Mouse (Mus musculus): Measurements from ENCODE around the gene Grk3. TPM values are rescaled to one million over a fixed set of nuclear protein-coding genes. Genes with fewer than 3 reads are reported as not detected.

Grk3 gene
- polyA plus RNA-seq, 1 experiment from 2014 or later, result 9.9 TPM

GRCm38 (mm10) chr5:112999227-112999626, 16.4 kb downstream of the Grk3 start:
- ATAC-seq (ENCODE audit: low FRiP score, low TSS enrichment), result no peak
- H3K27ac ChIP-seq (ENCODE audit: low read depth, low read length), result no peak overlapping the region
- WGBS, result 82% methylated on average over 8 of the region's 8 CpGs
- H3K4me3 ChIP-seq (ENCODE audit: low read length), result no peak overlapping the region
- H3K27me3 ChIP-seq (ENCODE audit: control insufficient read depth, insufficient read depth, low read length), result no peaks in the 10 kb centered on the region
- H3K9ac ChIP-seq (ENCODE audit: low read depth, low read length), result no peak overlapping the region
- H3K36me3 ChIP-seq (ENCODE audit: control insufficient read depth, insufficient read depth, low read length), result no peaks in the 10 kb centered on the region
- H3K4me1 ChIP-seq (ENCODE audit: control insufficient read depth, insufficient read depth, low read length), result 0 out of 2 replicates have a peak, but pooled peaks cover 5% of the 10 kb centered on the region
- 0 out of 2 replicates have a peak, but pooled peaks cover 2% of the 10 kb centered on the region for H3K9me3 ChIP-seq (ENCODE audit: control insufficient read depth, low read length)
- no peak overlapping the region for H3K4me2 ChIP-seq (replicated peaks; ENCODE audit: low read depth, low read length)

- H3K36me3 ChIP-seq (ENCODE audit: control insufficient read depth, insufficient read depth, low read length), result no peaks in the 10 kb centered on the region
- H3K4me3 ChIP-seq (ENCODE audit: low read length), result no peak overlapping the region
- 43% methylated on average over 5 of the region's 5 CpGs for WGBS
- no peak overlapping the region for H3K9ac ChIP-seq (ENCODE audit: low read depth, low read length)
- H3K27me3 ChIP-seq (ENCODE audit: control insufficient read depth, insufficient read depth, low read length), result no peaks in the 10 kb centered on the region
- no peak overlapping the region for H3K4me2 ChIP-seq (replicated peaks; ENCODE audit: low read depth, low read length)
- 0 out of 2 replicates have a peak, but pooled peaks cover 2% of the 10 kb centered on the region for H3K9me3 ChIP-seq (ENCODE audit: control insufficient read depth, low read length)
- no peak overlapping the region for H3K27ac ChIP-seq (ENCODE audit: low read depth, low read length)
- 0 out of 2 replicates have a peak, but pooled peaks have one; percentile 24 for ATAC-seq (ENCODE audit: low FRiP score, low TSS enrichment)
- H3K4me1 ChIP-seq (ENCODE audit: control insufficient read depth, insufficient read depth, low read length), result 0 out of 2 replicates have a peak, but pooled peaks cover 5% of the 10 kb centered on the region
These were observed 17.9 kb downstream of the Grk3 start for GRCm38 (mm10) chr5:112997516-112998186.

DNA sequence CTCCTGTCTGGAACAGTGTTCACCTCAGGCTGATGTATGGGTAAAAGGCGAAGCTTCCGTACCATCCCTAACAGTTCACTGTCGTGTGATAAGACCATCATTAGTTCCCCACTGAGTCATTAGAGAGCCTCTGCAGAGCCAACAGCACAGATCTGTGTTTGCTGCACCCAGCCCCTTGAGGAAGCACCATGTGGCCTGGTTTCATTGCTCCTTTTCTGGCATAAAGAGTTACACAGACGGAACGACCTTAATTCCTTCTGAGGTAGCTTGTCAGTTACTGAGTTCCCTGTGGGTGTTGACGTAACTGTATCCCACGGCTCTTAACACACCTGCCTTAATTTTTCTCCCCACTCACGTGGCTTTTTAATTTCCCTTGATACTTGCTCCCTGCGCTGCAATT, 24.3 kb downstream of the Grk3 start:
- no peaks in the 10 kb centered on the region for H3K36me3 ChIP-seq (ENCODE audit: control insufficient read depth, insufficient read depth, low read length)
- 75% methylated on average over 9 of the region's 9 CpGs for WGBS
- H3K4me2 ChIP-seq (replicated peaks; ENCODE audit: low read depth, low read length), result no peak overlapping the region
- H3K9ac ChIP-seq (ENCODE audit: low read depth, low read length), result no peak overlapping the region
- ATAC-seq (ENCODE audit: low FRiP score, low TSS enrichment), result no peak
- H3K27me3 ChIP-seq (ENCODE audit: control insufficient read depth, insufficient read depth, low read length), result no peaks in the 10 kb centered on the region
- no peak overlapping the region for H3K27ac ChIP-seq (ENCODE audit: low read depth, low read length)
- no peaks in the 10 kb centered on the region for H3K4me1 ChIP-seq (ENCODE audit: control insufficient read depth, insufficient read depth, low read length)
- H3K9me3 ChIP-seq (ENCODE audit: control insufficient read depth, low read length), result 0 out of 2 replicates have a peak, but pooled peaks cover 2% of the 10 kb centered on the region
- no peak overlapping the region for H3K4me3 ChIP-seq (ENCODE audit: low read length)

DNA sequence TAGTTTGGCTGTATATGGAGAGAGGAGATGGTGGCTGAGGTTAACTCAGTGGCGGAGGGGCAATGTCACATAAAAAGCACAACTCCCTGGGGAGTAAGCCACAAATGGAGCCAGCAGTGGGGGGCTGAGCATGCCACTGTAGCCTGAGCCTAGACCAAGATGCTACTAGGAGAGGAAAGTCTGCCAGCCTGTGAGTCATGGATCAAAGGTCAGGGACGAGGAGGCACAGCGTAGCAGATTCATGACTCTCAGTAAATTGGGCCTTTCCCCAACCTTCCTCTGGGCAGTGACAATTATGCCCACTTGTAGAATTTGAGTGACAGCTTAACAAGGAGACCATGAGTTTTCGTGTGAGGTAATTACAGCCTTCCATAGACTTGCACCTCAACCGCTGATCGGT, 33.7 kb downstream of the Grk3 start:
- no peaks in the 10 kb centered on the region for H3K9me3 ChIP-seq (ENCODE audit: control insufficient read depth, low read length)
- no peak for ATAC-seq (ENCODE audit: low FRiP score, low TSS enrichment)
- WGBS, result 47% methylated on average over 6 of the region's 6 CpGs
- H3K9ac ChIP-seq (ENCODE audit: low read depth, low read length), result no peak overlapping the region
- H3K4me1 ChIP-seq (ENCODE audit: control insufficient read depth, insufficient read depth, low read length), result no peaks in the 10 kb centered on the region
- H3K4me3 ChIP-seq (ENCODE audit: low read length), result no peak overlapping the region
- H3K4me2 ChIP-seq (replicated peaks; ENCODE audit: low read depth, low read length), result no peak overlapping the region
- H3K27ac ChIP-seq (ENCODE audit: low read depth, low read length), result no peak overlapping the region
- 0 out of 2 replicates have a peak, but pooled peaks cover 3% of the 10 kb centered on the region for H3K36me3 ChIP-seq (ENCODE audit: control insufficient read depth, insufficient read depth, low read length)
- no peaks in the 10 kb centered on the region for H3K27me3 ChIP-seq (ENCODE audit: control insufficient read depth, insufficient read depth, low read length)

DNA sequence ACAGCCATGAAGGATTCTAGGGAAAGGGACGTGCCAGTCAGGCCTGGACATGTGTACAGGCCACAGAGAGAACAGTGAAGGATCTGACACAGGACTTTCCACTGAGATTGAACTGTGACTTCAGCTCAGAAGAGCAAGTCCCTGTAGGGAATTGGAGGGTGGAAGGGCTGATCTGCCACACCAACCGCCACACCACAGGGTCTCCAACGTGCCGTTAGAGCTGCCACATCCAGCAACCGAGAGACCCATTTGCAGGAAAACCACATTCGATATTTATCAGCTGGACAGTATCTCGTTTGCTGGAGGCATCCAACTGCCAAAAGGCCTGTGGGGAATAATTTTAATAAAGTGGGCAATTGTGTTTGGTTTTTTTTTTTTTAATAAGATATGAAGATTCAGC, 35.9 kb downstream of the Grk3 start:
- Histone ChIP-seq H3K27me3 (ENCODE audit: control insufficient read depth, insufficient read depth, low read length) (no peaks in the 10 kb centered on the region), H3K4me3 (ENCODE audit: low read length) (no peak overlapping the region), H3K4me2 (replicated peaks; ENCODE audit: low read depth, low read length) (no peak overlapping the region), H3K9me3 (ENCODE audit: control insufficient read depth, low read length) (no peaks in the 10 kb centered on the region), H3K9ac (ENCODE audit: low read depth, low read length) (no peak overlapping the region), H3K27ac (ENCODE audit: low read depth, low read length) (no peak overlapping the region), H3K36me3 (ENCODE audit: control insufficient read depth, insufficient read depth, low read length) (0 out of 2 replicates have a peak, but pooled peaks cover 3% of the 10 kb centered on the region), H3K4me1 (ENCODE audit: control insufficient read depth, insufficient read depth, low read length) (no peaks in the 10 kb centered on the region)
- no peak for ATAC-seq (ENCODE audit: low FRiP score, low TSS enrichment)
- 88% methylated on average over 7 of the region's 7 CpGs for WGBS

DNA sequence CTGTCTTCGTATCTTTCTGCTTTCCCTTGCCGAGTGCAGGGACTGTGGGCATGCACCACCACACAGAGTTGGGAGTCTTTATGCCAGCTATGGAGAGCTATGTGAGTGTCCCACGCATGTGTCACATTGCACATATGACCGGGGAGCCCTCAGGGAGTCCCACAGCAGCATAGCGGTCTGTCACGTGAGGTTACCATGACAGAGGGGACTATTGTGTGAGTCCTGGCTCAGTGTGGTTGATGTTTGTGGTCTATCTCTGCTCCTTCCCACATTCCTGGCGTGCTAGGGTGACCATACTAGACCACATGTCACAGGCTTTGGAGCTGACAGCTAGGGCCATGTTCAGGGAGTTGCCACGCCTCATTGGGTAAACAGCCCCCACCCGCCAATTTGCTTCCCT, 36.4 kb downstream of the Grk3 start:
- Histone ChIP-seq H3K4me2 (replicated peaks; ENCODE audit: low read depth, low read length) (no peak overlapping the region), H3K4me1 (ENCODE audit: control insufficient read depth, insufficient read depth, low read length) (no peaks in the 10 kb centered on the region), H3K9me3 (ENCODE audit: control insufficient read depth, low read length) (no peaks in the 10 kb centered on the region), H3K27me3 (ENCODE audit: control insufficient read depth, insufficient read depth, low read length) (no peaks in the 10 kb centered on the region), H3K36me3 (ENCODE audit: control insufficient read depth, insufficient read depth, low read length) (0 out of 2 replicates have a peak, but pooled peaks cover 3% of the 10 kb centered on the region), H3K27ac (ENCODE audit: low read depth, low read length) (no peak overlapping the region), H3K4me3 (ENCODE audit: low read length) (no peak overlapping the region), H3K9ac (ENCODE audit: low read depth, low read length) (no peak overlapping the region)
- WGBS, result 87% methylated on average over 9 of the region's 9 CpGs
- ATAC-seq (ENCODE audit: low FRiP score, low TSS enrichment), result no peak

DNA sequence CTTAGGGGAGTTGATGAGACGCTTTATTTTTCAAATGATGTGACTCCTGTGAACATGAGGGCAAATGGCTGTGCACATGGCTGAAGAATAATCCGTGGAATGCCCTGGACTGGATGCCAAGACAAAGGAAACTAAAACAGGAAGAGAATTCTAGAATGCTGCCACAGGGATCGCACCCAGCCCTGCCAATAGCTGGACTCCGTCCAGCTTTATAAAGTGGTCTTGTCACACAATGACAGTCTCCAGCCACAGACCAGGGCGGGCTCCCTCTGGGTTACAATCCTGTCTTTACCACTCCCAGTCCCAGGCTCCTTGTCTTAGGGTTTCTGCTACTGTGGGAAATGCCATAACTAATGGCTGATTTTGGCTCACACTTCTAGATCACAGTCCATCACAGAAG, 38.5 kb downstream of the Grk3 start:
- Histone ChIP-seq H3K36me3 (ENCODE audit: control insufficient read depth, insufficient read depth, low read length) (no peaks in the 10 kb centered on the region), H3K9ac (ENCODE audit: low read depth, low read length) (no peak overlapping the region), H3K27ac (ENCODE audit: low read depth, low read length) (no peak overlapping the region), H3K4me2 (replicated peaks; ENCODE audit: low read depth, low read length) (no peak overlapping the region), H3K9me3 (ENCODE audit: control insufficient read depth, low read length) (no peaks in the 10 kb centered on the region), H3K27me3 (ENCODE audit: control insufficient read depth, insufficient read depth, low read length) (no peaks in the 10 kb centered on the region), H3K4me3 (ENCODE audit: low read length) (no peak overlapping the region), H3K4me1 (ENCODE audit: control insufficient read depth, insufficient read depth, low read length) (no peaks in the 10 kb centered on the region)
- ATAC-seq (ENCODE audit: low FRiP score, low TSS enrichment), result no peak
- 89% methylated on average over 5 of the region's 5 CpGs for WGBS

GRCm38 (mm10) chr5:112973596-112973995, 42.0 kb downstream of the Grk3 start:
- 66% methylated on average over 7 of the region's 7 CpGs for WGBS
- Histone ChIP-seq H3K27me3 (ENCODE audit: control insufficient read depth, insufficient read depth, low read length) (no peaks in the 10 kb centered on the region), H3K4me3 (ENCODE audit: low read length) (no peak overlapping the region), H3K9me3 (ENCODE audit: control insufficient read depth, low read length) (no peaks in the 10 kb centered on the region), H3K4me1 (ENCODE audit: control insufficient read depth, insufficient read depth, low read length) (no peaks in the 10 kb centered on the region), H3K4me2 (replicated peaks; ENCODE audit: low read depth, low read length) (no peak overlapping the region), H3K27ac (ENCODE audit: low read depth, low read length) (no peak overlapping the region), H3K36me3 (ENCODE audit: control insufficient read depth, insufficient read depth, low read length) (no peaks in the 10 kb centered on the region), H3K9ac (ENCODE audit: low read depth, low read length) (no peak overlapping the region)
- no peak for ATAC-seq (ENCODE audit: low FRiP score, low TSS enrichment)

- WGBS, result 85% methylated on average over 12 of the region's 12 CpGs
- H3K4me2 ChIP-seq (replicated peaks; ENCODE audit: low read depth, low read length), result no peak overlapping the region
- no peaks in the 10 kb centered on the region for H3K27me3 ChIP-seq (ENCODE audit: control insufficient read depth, insufficient read depth, low read length)
- H3K4me1 ChIP-seq (ENCODE audit: control insufficient read depth, insufficient read depth, low read length), result no peaks in the 10 kb centered on the region
- no peak for ATAC-seq (ENCODE audit: low FRiP score, low TSS enrichment)
- H3K27ac ChIP-seq (ENCODE audit: low read depth, low read length), result no peak overlapping the region
- H3K4me3 ChIP-seq (ENCODE audit: low read length), result no peak overlapping the region
- no peak overlapping the region for H3K9ac ChIP-seq (ENCODE audit: low read depth, low read length)
- H3K9me3 ChIP-seq (ENCODE audit: control insufficient read depth, low read length), result no peaks in the 10 kb centered on the region
- no peaks in the 10 kb centered on the region for H3K36me3 ChIP-seq (ENCODE audit: control insufficient read depth, insufficient read depth, low read length)
These were observed 43.3 kb downstream of the Grk3 start for GRCm38 (mm10) chr5:112972297-112972696.
